Mouse (Mus musculus) lung, adult 2 months (tissue): ENCODE results near the gene Sox21.

Source experiments
- CTCF ChIP-seq: fragments of 200-500 bp; IDR thresholded peaks from 2 replicates; pipeline ENCODE4 v1.5.1; 2011; ENCODE audit warnings: mild to moderate bottlenecking, low read length, control low read depth; ENCODE audit not compliant: insufficient read depth
- POLR2A ChIP-seq: fragments of 200-500 bp; IDR thresholded peaks from 2 replicates; pipeline ENCODE4 v1.6.1; 2011; ENCODE audit warnings: low read depth, mild to moderate bottlenecking, control low read depth, low read length, borderline replicate concordance; ENCODE audit errors: extremely low read depth

- no peak for TF ChIP-seq POLR2A
- TF ChIP-seq CTCF = no peak
Measured at GRCm38 (mm10) chr14:118226471-118227155, 10.2 kb downstream of the Sox21 start.
